Mouse (Mus musculus) myocyte (in vitro differentiated cells): Measurements from ENCODE around the gene Avil. TPM values are rescaled to one million over a fixed set of nuclear protein-coding genes. Genes with fewer than 3 reads are reported as not detected.

ENCODE experiments used
- H3K27me3 ChIP-seq: one replicate; pipeline ENCODE4 v1.6.1; 2011; ENCODE audit not compliant: control insufficient read depth, insufficient read depth, insufficient read length
- H3K36me3 ChIP-seq: one replicate; pipeline ENCODE4 v1.6.1; 2011; ENCODE audit not compliant: control insufficient read depth, insufficient read depth
- H3K4me2 ChIP-seq: one replicate; pipeline ENCODE4 v1.6.1; 2011; ENCODE audit warnings: low read depth, control low read depth
- H3K4me3 ChIP-seq: one replicate; pipeline ENCODE4 v1.5.1; 2011; ENCODE audit warnings: mild to moderate bottlenecking, control low read depth, moderate library complexity
- H3K79me2 ChIP-seq: one replicate; pipeline ENCODE4 v1.6.1; 2011; ENCODE audit not compliant: control insufficient read depth, insufficient read depth
- H3ac ChIP-seq: one replicate; pipeline ENCODE4 v1.6.1; 2011; ENCODE audit not compliant: control insufficient read depth, insufficient read length
- CEBPB ChIP-seq: IDR thresholded peaks from 2 replicates; pipeline ENCODE4 v1.6.1; 2011; ENCODE audit warnings: mild to moderate bottlenecking, moderate library complexity; ENCODE audit not compliant: poor library complexity, insufficient read depth, severe bottlenecking
- E2F4 ChIP-seq: IDR thresholded peaks from one replicate; pipeline ENCODE4 v1.6.1; 2011; ENCODE audit warnings: mild to moderate bottlenecking, control low read depth, moderate library complexity; ENCODE audit not compliant: insufficient read depth
- MAX ChIP-seq: IDR thresholded peaks from one replicate; pipeline ENCODE4 v1.6.1; 2011; ENCODE audit warnings: low read depth, mild to moderate bottlenecking, control low read depth
- MYOD1 ChIP-seq, 3 experiments: IDR thresholded peaks; one replicate each; pipeline ENCODE4 v1.6.1; 2011; ENCODE audit warnings: control low read depth in 2 of 3, low read depth in 2 of 3, mild to moderate bottlenecking in 2 of 3, moderate library complexity in 1 of 3; ENCODE audit not compliant: insufficient read length in 2 of 3, control insufficient read depth in 1 of 3
- MYOG ChIP-seq, 3 experiments: IDR thresholded peaks; one replicate each; pipeline ENCODE4 v1.6.1; 2011; ENCODE audit warnings: control low read depth in 2 of 3, low read depth in 2 of 3, mild to moderate bottlenecking in 2 of 3; ENCODE audit not compliant: insufficient read length in 2 of 3, control insufficient read depth in 1 of 3, insufficient read depth in 1 of 3
- POLR2A ChIP-seq: IDR thresholded peaks from one replicate; pipeline ENCODE4 v1.6.1; 2011; ENCODE audit warnings: low read depth, mild to moderate bottlenecking, control low read depth, moderate library complexity; ENCODE audit not compliant: insufficient read length
- POLR2AphosphoS2 ChIP-seq: IDR thresholded peaks from one replicate; pipeline ENCODE4 v1.6.1; 2011; ENCODE audit warnings: low read depth, control low read depth; ENCODE audit not compliant: insufficient read length
- REST ChIP-seq: IDR thresholded peaks from one replicate; pipeline ENCODE4 v1.6.1; 2011; ENCODE audit warnings: mild to moderate bottlenecking, control low read depth, moderate library complexity; ENCODE audit not compliant: insufficient read depth, insufficient read length
- SRF ChIP-seq: IDR thresholded peaks from one replicate; pipeline ENCODE4 v1.6.1; 2011; ENCODE audit warnings: low read depth; ENCODE audit not compliant: control insufficient read depth, insufficient read length
- TCF12 ChIP-seq: IDR thresholded peaks from one replicate; pipeline ENCODE4 v1.6.1; 2011; ENCODE audit warnings: mild to moderate bottlenecking, control low read depth; ENCODE audit not compliant: poor library complexity, insufficient read depth, severe bottlenecking
- TCF3 ChIP-seq: IDR thresholded peaks from one replicate; pipeline ENCODE4 v1.6.1; 2011; ENCODE audit warnings: low read depth, control low read depth; ENCODE audit not compliant: insufficient read length
- USF1 ChIP-seq: IDR thresholded peaks from one replicate; pipeline ENCODE4 v1.6.1; 2011; ENCODE audit warnings: low read depth, mild to moderate bottlenecking, control low read depth, moderate library complexity
- polyA plus RNA-seq: library from polyadenylated mRNA; unstranded; fragments of >200 nt; fragmentation: generic; extraction: Trizol; gene quantifications from one replicate; pipeline ENCODE4 v1.2.1, GENCODE M21; 2012; ENCODE audit warnings: missing spikeins

Avil gene
- polyA plus RNA-seq, 1 experiment: 33.3 TPM

DNA sequence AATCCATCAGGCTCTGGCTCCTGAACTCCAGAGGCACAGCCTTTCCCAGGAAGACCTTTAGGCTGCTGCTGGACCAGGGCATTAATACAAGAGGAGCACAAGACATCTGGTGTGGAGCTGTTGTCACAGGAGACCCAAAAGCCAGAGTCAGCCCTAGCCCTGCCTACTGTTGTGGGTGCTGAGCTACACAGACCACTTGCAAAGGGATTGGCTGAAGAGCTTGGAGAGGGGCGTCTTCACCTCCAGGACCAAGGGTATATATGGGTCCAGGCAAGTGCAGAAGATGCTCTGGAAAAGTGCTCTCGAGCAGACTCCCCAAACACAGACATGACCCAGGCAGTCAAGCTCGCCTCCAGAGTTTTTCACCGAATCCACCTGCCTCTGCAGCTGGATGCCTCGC is 47.4 kb downstream of the Avil start, which contains the start of gene Cyp27b1:
Cyp27b1 (plus strand) TSS at position 297 of the 400 bp plus-strand sequence.
- peaks cover 9% of the 10 kb centered on the region for H3K27me3 ChIP-seq

DNA sequence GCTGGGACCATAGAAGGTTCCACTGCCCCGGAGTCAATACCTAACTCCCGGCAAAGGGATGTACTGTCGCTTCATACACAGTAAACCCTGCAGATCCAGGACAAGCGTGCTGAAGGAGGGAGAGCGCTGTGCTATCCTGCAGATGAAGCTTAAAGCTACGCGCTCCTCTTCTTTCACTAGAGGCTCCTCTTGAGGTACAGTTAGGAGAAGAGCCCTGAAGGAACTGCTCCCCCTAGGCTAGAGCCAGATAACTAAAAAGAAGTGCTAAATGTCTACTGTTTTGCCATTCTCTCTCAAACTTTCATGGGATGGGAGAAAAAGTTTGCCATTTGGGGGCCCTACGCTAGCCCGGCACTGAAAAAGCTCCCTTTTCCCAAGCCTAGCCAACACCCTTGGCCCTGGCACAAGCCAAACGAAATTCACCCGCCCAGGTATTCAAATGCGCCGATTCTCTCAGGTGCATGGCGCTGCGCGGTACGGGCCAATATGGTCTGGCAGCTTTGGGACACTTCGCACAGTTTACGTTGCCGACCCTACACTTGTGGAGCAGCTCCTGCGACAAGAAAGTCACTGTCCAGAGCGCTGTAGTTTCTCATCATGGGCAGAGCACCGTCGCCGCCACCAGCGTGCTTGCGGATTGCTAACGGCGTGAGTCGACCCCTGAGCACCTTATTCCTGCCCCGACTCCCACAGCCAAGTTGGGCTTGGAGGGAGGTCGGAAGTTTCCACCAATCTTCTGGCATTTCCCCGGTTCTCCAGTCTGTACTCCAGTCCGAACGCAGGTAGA is 48.3 kb downstream of the Avil start:
- Histone ChIP-seq H3K4me2 (peak overlapping the region; percentile 15), H3K36me3 (no peaks in the 10 kb centered on the region), H3K27me3 (peaks cover 9% of the 10 kb centered on the region), H3K79me2 (no peaks in the 10 kb centered on the region), H3K4me3 (no peak overlapping the region), H3ac (no peak overlapping the region)
- peak; percentile 47 for TF ChIP-seq POLR2AphosphoS2
- TF ChIP-seq MYOD1 (IDR thresholded peaks at IDR 0.05; ENCODE audit: control insufficient read depth in 1 of 3, insufficient read length in 2 of 3, low read depth in 2 of 3): no peak

More for the DNA sequence above, 47.4 kb downstream of the Avil start, which contains the start of gene Cyp27b1:
- no peak within 1 kb of the TSS for H3ac ChIP-seq
- H3K79me2 ChIP-seq: no peaks in the 10 kb centered on the region
- H3K36me3 ChIP-seq: no peaks in the 10 kb centered on the region
- peak within 1 kb of the TSS; percentile 15 for H3K4me2 ChIP-seq
- no peak within 1 kb of the TSS for H3K4me3 ChIP-seq
- TF ChIP-seq SRF: no peak
- no peak for TF ChIP-seq MYOD1 (IDR thresholded peaks at IDR 0.05; ENCODE audit: control insufficient read depth in 1 of 3, insufficient read length in 2 of 3, low read depth in 2 of 3)
- no peak for TF ChIP-seq TCF3
- no peak for TF ChIP-seq CEBPB
- TF ChIP-seq REST: no peak
- TF ChIP-seq MYOG (IDR thresholded peaks at IDR 0.05; ENCODE audit: control insufficient read depth in 1 of 3, insufficient read depth in 1 of 3, insufficient read length in 2 of 3, low read depth in 2 of 3): no peak
- TF ChIP-seq E2F4: no peak
- no peak for TF ChIP-seq POLR2AphosphoS2
- no peak for TF ChIP-seq MAX
- TF ChIP-seq USF1: no peak
- no peak for TF ChIP-seq POLR2A
- no peak for TF ChIP-seq TCF12

DNA sequence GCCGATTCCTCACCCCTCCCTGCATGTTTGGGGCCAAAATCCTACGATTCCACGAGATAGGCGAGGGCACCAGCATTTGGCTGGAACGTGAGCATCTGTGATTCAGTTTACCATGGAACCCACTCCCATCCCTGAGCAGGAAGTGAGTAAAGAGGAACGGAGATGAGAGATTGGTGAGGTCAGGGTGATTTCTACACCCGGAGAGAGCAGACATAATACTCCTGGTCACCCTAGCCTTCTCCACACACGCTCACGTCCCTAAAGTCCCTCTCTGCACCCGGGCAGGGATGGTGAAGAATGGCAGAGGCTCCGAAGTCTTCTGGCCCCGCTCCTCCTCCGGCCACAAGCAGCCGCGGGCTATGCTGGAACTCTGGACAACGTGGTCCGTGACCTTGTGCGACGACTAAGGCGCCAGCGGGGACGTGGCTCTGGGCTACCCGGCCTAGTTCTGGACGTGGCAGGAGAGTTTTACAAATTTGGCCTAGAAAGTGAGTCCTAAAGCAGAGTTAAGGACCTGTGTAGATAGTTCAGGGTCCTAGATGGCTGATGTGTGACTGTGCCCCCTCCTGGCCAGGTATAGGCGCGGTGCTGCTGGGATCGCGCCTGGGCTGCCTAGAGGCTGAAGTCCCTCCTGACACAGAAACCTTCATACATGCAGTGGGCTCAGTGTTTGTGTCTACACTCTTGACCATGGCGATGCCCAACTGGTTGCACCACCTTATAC is 49.0 kb downstream of the Avil start:
- H3K4me2 ChIP-seq: peak overlapping the region; percentile 15
- no peak overlapping the region for H3ac ChIP-seq
- H3K79me2 ChIP-seq: no peaks in the 10 kb centered on the region
- TF ChIP-seq TCF12 (no peak), POLR2AphosphoS2 (no peak), MYOD1 (IDR thresholded peaks at IDR 0.05; ENCODE audit: control insufficient read depth in 1 of 3, insufficient read length in 2 of 3, low read depth in 2 of 3) (no peak), MYOG (IDR thresholded peaks at IDR 0.05; ENCODE audit: control insufficient read depth in 1 of 3, insufficient read depth in 1 of 3, insufficient read length in 2 of 3, low read depth in 2 of 3) (no peak), E2F4 (no peak), SRF (no peak), REST (no peak), MAX (no peak), TCF3 (no peak), POLR2A (no peak), CEBPB (no peak), USF1 (no peak)
- H3K27me3 ChIP-seq: peaks cover 9% of the 10 kb centered on the region
- H3K4me3 ChIP-seq: no peak overlapping the region
- no peaks in the 10 kb centered on the region for H3K36me3 ChIP-seq

DNA sequence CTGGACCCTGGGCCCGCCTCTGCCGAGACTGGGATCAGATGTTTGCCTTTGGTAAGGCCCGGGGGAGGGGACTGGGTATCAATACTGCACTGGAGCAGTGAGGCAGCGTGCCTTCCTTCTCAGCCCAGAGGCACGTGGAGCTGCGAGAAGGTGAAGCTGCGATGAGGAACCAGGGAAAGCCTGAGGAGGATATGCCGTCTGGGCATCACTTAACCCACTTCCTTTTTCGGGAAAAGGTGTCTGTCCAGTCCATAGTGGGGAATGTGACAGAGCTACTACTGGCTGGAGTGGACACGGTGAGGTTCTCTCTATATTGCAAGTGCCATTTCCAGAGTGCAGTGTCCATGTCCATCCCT is 49.6 kb downstream of the Avil start:
- H3K36me3 ChIP-seq: no peaks in the 10 kb centered on the region
- TF ChIP-seq MAX (no peak), SRF (no peak), TCF12 (no peak), MYOD1 (IDR thresholded peaks at IDR 0.05; ENCODE audit: control insufficient read depth in 1 of 3, insufficient read length in 2 of 3, low read depth in 2 of 3) (no peak), REST (no peak), TCF3 (no peak), POLR2A (no peak), MYOG (IDR thresholded peaks at IDR 0.05; ENCODE audit: control insufficient read depth in 1 of 3, insufficient read depth in 1 of 3, insufficient read length in 2 of 3, low read depth in 2 of 3) (no peak)
- no peak overlapping the region for H3K4me2 ChIP-seq
- H3ac ChIP-seq: no peak overlapping the region
- peaks cover 9% of the 10 kb centered on the region for H3K27me3 ChIP-seq
- H3K4me3 ChIP-seq: no peak overlapping the region
- H3K79me2 ChIP-seq: no peaks in the 10 kb centered on the region

DNA sequence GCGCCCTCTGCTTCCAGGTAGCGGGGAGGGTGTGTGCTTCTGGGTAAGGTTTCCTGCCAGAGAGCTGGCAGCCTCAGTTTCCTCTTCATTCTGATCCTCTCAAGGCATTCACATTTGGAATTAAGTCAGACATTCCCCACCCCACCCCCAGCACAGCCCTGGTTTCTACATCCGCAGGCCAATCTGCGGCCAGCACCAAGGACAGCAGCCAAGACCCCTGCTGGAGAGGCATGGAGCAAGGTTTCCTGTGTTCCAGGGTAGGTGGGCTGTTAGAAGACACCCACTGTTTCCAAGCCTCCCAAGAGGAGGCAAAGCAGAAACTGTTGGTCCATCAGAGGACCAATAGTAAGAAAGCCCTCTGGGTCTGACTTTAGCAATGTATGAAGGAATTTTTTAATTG is 54.1 kb downstream of the Avil start:
- H3ac ChIP-seq: no peak overlapping the region
- no peaks in the 10 kb centered on the region for H3K79me2 ChIP-seq
- peaks cover 2% of the 10 kb centered on the region for H3K27me3 ChIP-seq
- no peak overlapping the region for H3K4me3 ChIP-seq
- no peak overlapping the region for H3K4me2 ChIP-seq
- peak; percentile 84 for TF ChIP-seq REST
- no peak for TF ChIP-seq POLR2AphosphoS2
- TF ChIP-seq CEBPB: no peak
- TF ChIP-seq MYOD1 (IDR thresholded peaks at IDR 0.05; ENCODE audit: control insufficient read depth in 1 of 3, insufficient read length in 2 of 3, low read depth in 2 of 3): no peak
- no peaks in the 10 kb centered on the region for H3K36me3 ChIP-seq
